Mouse (Mus musculus): Measurements from ENCODE around the gene Cadm4. TPM values are rescaled to one million over a fixed set of nuclear protein-coding genes. Genes with fewer than 3 reads are reported as not detected.
"Not testable (repeated sequence)": the region's sequence is repeated elsewhere in the genome, so short reads cannot be mapped to it uniquely, and the experiment has no call there.

Cadm4 gene
- total RNA-seq, 2 experiments from 2014 or later, result 128 to 132 TPM

DNA sequence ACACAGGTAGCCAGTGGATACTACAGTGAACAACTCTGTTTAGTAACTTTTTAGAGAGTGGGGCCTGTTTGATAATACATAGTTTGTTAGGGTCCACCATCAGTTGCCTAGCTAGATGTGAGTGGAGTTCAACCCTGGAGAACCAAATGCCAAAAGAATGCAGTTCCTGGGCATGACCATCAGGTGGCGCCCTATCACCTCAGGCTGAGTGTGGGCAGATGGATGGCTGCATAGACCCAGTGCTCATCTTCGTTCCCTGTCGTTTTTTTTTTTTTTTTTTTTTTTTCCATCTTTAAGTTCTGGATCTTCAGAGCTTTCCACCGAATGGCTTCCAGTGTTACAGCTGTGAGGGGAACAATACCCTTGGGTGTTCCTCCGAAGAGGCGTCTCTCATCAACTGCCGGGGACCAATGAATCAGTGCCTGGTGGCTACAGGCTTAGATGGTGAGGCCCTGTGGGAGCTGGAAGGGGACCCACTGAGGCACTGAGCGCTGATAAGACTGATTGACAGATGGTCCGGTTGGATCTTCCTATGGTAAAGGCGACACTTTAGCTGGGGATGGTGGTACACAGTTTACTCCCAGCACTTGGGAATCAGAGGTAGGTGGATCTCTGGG is 7.8 kb upstream of the Cadm4 start:
- Histone ChIP-seq H3K4me3 (no peak overlapping the region), H3K27ac (0 out of 2 replicates have a peak overlapping the region, but pooled peaks have one; percentile 28)
- peak; percentile 68 to 85 for DNase-seq (ENCODE audit: low spot score in 2 of 2)
- peak; percentile 91 for TF ChIP-seq CTCF (conservative IDR thresholded peaks at IDR 0.05)

DNA sequence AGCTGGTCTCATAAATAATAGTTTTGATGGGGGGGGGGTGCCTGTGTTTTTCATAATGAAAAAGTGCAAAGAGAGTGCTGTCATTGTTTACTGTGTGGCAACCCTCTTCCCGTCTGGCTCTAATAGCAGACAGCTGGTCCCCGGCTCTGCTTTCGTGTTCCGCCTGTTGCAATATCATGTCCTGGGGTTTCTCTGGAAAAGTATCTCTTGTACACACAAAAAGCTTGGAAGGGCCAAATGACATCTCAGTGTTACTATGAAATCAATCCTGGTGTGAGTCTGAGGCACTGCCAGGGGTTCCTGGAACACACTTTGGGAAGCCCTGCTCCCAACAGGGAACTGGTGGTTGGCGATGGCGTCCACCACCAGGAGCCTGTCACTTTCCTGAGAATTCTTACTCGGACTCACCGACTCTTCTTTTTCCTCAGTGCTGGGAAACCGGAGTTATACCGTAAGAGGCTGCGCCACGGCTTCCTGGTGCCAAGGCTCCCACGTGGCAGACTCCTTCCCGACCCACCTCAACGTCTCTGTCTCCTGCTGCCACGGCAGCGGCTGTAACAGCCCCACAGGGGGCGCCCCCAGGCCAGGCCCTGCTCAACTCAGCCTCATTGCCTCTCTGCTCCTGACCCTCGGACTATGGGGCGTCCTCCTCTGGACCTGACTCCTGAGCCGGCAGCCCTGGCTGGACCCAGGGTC is 6.9 kb upstream of the Cadm4 start:
- TF ChIP-seq CTCF (conservative IDR thresholded peaks at IDR 0.05), result peak; percentile 76
- Histone ChIP-seq H3K4me3 (peak overlapping the region; percentile 19; the same call in 1 of the 2 replicates), H3K27ac (peak overlapping the region; percentile 52; the same call in 1 of the 2 replicates)
- peak; percentile 69 to 71 for DNase-seq (ENCODE audit: low spot score in 2 of 2)

DNA sequence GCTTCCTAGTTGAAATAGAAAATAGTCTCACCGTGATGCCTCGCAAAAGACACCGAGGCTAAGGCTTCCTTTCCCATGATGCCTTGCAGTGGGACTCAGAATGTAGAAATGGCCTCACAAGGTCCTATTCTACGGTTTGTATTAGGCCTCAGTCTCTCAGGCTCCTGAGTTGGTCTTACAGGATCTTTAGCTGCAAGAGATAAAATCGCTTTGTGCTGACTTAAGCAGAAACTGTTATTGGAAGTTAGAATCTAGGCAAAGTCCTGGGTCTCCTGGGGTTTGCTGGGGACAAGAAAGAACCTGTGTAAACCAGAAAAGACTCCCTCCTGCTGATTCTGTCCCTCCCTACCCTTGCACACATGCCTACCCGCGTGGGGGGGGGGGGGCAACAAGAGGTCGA is 5.5 kb upstream of the Cadm4 start:
- H3K4me3 ChIP-seq, result no peak overlapping the region
- no peak overlapping the region for H3K27ac ChIP-seq
- TF ChIP-seq CTCF (conservative IDR thresholded peaks at IDR 0.05), result no peak
- no peak for DNase-seq (ENCODE audit: low spot score in 2 of 2)

DNA sequence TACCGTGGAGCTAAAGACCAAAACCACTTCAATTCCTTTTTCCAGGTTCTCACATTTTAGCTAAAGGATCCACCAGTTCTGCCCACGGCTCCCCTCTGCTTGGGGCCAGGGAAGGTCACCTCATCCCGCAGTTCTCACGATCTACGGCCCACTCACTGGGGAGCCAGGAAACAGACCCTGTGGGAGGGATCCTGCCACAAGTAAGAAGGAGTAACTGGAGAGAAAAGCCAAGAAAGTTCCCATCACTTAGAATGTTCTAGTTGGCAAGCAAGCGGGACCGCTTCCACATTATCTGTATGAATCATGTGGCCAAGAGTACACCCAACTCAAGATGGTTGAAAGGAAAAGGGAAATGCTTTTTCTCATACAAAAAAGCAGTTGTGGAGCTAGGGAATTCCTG is 5.0 kb upstream of the Cadm4 start:
- TF ChIP-seq CTCF (conservative IDR thresholded peaks at IDR 0.05), result no peak
- Histone ChIP-seq H3K4me3 (no peak overlapping the region), H3K27ac (no peak overlapping the region)
- DNase-seq (ENCODE audit: low spot score in 2 of 2), result no peak

DNA sequence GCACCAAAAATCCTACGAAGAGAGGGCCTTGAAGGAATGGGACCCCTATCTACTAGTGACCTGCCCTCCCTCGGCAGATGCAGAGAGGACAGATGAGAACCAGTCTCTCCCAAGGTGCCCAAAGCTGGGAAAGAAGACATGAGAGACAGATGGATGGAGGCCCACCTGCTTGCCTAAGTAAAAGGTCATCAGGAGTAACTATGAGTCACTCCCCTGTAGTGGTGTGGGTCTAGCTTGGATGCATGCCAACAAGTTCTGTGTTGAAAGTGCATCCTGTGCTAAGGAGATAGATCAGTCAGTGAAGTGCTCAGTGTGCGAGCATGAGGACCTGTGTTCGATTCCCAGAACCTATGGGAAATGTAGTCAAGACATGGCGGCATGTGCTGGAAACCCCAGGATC is 2.9 kb upstream of the Cadm4 start:
- TF ChIP-seq CTCF (conservative IDR thresholded peaks at IDR 0.05), result no peak
- Histone ChIP-seq H3K27ac (no peak overlapping the region), H3K4me3 (no peak overlapping the region)
- no peak for DNase-seq (ENCODE audit: low spot score in 2 of 2)

DNA sequence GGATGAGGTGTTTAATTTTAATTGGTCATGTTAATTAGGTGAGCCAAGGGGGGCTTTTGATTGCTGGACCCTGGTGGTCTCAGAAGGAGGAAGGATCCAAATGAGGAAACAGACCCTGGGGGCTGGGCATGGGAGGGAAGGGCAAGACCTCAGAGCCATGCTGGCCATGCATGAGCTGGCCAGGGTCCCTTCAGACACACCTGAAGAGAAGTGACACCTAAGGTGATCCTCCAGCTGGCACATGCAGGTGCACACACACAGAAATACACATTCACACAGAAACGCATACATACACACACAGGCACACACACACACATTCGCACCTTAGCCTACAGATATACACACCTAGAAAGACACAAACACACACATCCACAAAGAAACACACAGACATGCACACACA is 2.1 kb upstream of the Cadm4 start:
- TF ChIP-seq CTCF (conservative IDR thresholded peaks at IDR 0.05), result no peak
- DNase-seq (ENCODE audit: low spot score in 2 of 2), result no peak
- Histone ChIP-seq H3K27ac (no peak overlapping the region), H3K4me3 (no peak overlapping the region)

DNA sequence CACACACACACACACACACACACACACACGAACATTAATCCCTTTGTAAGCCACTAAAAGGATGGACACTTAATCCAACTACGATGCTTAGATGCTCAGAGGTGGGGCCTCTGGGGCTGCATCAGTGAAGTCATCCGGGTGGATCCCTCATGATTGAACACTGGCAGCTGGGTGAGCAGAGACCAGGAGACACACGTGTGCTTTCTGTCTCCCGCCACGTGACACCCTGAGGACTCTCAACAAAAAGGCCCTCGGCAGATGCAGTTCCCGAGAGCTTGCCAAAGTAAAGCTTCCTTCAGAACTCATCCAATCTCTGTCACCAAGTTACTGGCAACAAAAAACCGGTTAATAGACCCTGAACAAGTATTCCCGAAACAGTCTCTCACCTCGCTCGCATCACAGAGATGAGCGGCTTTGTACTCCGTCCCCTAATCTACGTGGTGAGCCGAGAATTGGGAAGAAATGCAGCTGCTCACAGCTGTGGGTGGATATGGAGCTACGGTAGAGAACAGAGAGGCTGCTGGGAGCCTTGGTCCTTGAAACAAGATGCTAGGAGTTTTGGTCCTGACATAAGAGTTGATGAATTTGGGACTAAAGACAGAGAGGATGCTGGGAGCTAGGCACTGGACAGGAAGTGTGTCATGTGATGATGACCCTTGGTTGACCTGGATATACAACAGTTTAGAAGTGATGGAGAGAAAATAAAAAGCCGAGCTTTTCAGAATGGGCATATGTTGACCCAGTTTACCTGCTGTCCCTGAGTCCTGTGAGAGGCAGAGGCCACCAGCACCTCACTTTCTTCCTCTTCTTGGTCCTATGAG is 1.5 kb upstream of the Cadm4 start:
- peak overlapping the region; percentile 83; the same call in 1 of the 2 replicates for H3K4me3 ChIP-seq
- no peak for TF ChIP-seq CTCF (conservative IDR thresholded peaks at IDR 0.05)
- H3K27ac ChIP-seq, result peak overlapping the region; percentile 87

DNA sequence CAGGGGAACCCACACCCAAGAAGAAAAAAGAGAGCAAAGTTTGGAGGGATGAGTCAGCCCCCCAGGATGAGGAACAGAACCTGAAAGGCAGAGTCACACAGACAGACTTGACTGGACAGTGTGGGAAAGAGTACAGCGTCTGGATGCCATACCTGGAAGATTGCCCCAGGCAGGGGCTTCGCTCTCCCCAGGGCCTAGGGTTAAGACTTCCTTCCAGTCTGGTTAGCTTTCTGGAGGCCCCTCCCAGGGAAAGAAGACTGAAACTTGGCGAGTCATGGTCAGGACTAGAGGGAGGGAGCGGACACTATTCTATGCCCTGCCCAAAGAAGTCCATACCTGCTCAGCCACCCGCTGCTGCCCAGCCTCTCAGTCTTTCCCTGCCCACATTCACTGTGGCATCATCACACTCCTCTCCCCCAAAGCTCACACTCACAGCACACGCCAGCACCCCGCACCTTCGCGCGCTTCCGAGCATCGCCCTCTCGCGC is 793 bp upstream of the Cadm4 start:
- H3K4me3 ChIP-seq, result peak overlapping the region; percentile 83
- no peak for TF ChIP-seq CTCF (conservative IDR thresholded peaks at IDR 0.05)
- no peak for DNase-seq (ENCODE audit: low spot score in 2 of 2)
- H3K27ac ChIP-seq, result peak overlapping the region; percentile 87

More for the DNA sequence above, 1.5 kb upstream of the Cadm4 start:
- DNase-seq (ENCODE audit: low spot score in 2 of 2), result peak in 1 of 2 experiments; percentile 43

DNA sequence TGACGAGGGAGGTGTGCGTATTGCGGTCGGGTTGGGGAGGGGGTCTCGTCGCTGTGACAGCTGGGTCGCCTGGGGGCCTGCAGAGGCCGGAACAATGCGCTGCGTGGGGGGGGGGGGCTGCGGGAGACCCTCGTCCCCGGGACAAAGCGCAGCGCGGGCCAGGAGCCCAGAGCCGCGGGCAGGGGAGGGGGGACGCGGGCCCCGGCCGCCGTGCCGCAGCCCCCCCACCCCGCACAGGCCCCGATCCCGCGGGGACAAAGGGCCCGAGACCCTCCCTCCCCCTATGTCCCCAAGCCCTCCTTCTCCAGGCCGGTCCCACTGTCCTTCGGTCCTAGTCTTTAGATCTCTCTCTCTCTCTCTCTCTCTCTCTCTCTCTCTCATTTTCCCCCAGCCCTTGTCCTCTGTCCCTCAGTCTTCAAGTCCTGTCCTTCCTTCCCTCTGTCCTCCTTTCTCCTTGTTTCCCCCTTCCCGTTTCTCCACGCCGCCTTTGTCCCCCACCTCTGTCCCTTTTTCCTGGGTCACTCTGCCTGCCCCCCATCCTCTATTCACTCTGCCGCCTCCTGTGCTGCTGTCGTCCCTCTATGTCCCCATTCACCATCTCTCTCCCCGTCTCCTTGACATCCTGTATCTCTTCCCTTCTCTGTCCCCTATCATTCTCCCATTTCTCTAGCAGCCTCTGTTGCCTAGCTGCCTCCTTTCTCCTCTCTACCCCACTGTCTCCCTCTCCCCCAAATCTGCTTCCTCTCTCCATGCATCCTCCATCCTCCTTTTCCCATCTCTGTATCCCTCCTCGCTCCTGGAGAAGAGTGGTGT is 591 bp downstream of the Cadm4 start:
- no peak for DNase-seq (ENCODE audit: low spot score in 2 of 2)
- no peak for TF ChIP-seq CTCF (conservative IDR thresholded peaks at IDR 0.05)
- peak overlapping the region; percentile 80 for H3K27ac ChIP-seq
- peak overlapping the region; percentile 83 for H3K4me3 ChIP-seq

DNA sequence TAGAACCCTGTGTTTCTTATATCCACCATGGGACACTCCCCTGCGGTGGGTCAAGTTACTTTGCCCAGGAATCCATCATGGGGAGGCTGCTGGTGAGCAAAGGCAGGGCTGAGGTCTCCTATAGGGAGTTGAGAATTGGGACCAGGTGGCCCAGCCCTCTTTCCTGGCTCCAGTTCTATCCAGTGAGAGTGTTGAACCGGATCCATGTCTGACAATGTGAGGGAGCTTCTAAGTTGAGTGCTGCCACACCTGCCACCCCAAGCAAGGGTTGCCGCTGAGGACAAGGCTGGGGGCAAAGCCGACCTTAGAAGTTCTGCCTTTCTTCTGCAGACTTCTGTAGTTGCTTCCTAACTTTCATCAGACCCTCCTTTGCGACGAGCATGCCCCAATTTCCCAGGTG is 1.5 kb downstream of the Cadm4 start:
- Histone ChIP-seq H3K27ac (peak overlapping the region; percentile 80; the same call in 1 of the 2 replicates), H3K4me3 (peak overlapping the region; percentile 83; the same call in 1 of the 2 replicates)
- DNase-seq (ENCODE audit: low spot score in 2 of 2), result not testable (repeated sequence)

DNA sequence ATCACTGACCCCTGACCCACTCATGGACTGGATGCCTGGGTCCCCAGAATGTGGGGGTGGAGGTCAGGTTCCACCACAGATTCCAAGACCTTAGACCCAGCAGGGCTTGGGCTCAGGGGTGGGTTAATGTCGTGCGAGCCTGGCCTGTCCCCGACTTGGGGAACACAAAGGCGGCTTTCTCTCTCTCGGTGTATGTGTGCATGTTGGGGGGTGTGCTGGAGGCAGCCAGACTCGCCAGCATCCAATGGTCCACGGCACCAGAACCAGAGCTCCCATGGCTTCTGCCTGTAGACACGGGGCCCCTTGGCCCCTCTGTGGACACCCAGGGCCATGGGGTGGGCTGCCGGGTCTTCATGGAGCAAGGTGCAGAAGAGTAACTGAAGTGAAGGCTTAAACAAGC is 3.7 kb downstream of the Cadm4 start:
- Histone ChIP-seq H3K4me3 (peak overlapping the region; percentile 45), H3K27ac (peak overlapping the region; percentile 94)
- no peak for DNase-seq (ENCODE audit: low spot score in 2 of 2)
- no peak for TF ChIP-seq CTCF (conservative IDR thresholded peaks at IDR 0.05)

DNA sequence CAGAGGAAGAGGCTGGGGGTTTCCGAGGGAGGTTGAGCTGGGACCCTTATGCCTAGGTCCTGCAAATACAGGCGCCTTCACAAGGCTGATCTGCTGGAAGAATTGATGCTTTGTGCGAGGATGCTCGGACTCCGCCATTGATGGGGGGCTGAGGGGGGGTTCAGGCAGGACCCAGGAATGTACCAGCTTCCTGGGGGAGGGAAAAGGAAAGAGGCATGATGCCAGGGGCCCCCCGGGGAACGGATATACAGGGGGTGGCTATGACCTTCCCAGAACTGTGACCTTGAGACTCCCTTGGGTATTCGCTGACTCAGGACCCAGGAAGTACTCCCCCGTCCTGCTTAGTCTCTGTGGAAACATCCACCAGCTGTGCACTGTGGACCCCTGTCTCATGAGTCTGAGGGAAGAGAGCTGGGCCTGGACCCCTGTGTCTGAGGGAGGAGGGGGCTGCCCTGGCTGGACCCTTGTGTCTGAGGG is 4.9 kb downstream of the Cadm4 start:
- TF ChIP-seq CTCF (conservative IDR thresholded peaks at IDR 0.05), result no peak
- Histone ChIP-seq H3K27ac (peak overlapping the region; percentile 94), H3K4me3 (peak overlapping the region; percentile 45)
- no peak for DNase-seq (ENCODE audit: low spot score in 2 of 2)

Data from layer of hippocampus, adult 2 months (tissue).